ENCODE assay signal across 10 mouse cellular contexts in the genomic region with DNA sequence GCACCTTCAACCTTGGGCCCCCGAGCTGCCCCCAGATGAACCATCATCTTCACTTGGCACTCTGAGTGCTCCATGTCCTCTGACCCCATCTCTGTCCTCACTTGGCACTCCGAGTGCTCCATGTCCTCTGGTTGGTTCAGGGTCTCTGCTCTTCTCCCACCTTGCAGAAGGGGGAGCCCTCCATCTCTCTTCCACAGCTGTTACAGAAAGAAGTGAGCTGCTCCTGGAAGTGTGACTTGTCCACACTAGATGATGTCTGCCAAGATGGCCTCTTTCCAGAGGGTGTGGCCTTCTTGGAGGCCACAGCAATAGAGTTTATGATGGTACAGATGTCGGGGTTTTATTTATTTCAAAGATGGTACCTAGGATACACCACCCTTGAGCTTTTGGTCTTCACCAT. TPM values are rescaled to one million over a fixed set of nuclear protein-coding genes. Genes with fewer than 3 reads are reported as not detected.
A peak's percentile ranks its signal among the peaks of the same experiment; 100 is the strongest.
DNase-seq lines count a peak whose midpoint lies in the region; ATAC-seq and TF ChIP-seq lines count a peak whose summit lies in the region.
"Had no signal": no experiment of that assay in that cellular context is flagged by ENCODE, and none has a peak within 500 bp of the region (broad histone marks: within the 10 kb centered on the region; RNA-seq: fewer than 3 reads in every experiment).

No protein-coding gene starts in this region.

- H3K27me3 ChIP-seq in forebrain, embryonic 14.5 days (replicated peaks; ENCODE audit: control insufficient read depth, insufficient read depth, low read length): no peaks in the 10 kb centered on the region
- H3K27me3 ChIP-seq: embryonic facial prominence, embryonic 15.5 days; lung, embryonic 15.5 days had no signal

- no peak for ATAC-seq in forebrain, embryonic 14.5 days

- WGBS in lung, adult 2 months: 53% methylated on average over 3 of the region's 3 CpGs
- WGBS in forebrain, embryonic 14.5 days: 71% methylated on average over 3 of the region's 3 CpGs

- H3K36me3 ChIP-seq in forebrain, embryonic 14.5 days (ENCODE audit: control insufficient read depth, insufficient read depth, low read length): no peaks in the 10 kb centered on the region
- H3K36me3 ChIP-seq: embryonic facial prominence, embryonic 15.5 days; lung, embryonic 15.5 days had no signal

- DNase-seq in adrenal gland, adult (ENCODE audit: inconsistent age in 2 of 2, low spot score in 1 of 2): peak; percentile 50 to 80
- DNase-seq in adrenal gland, postnatal 4 days (ENCODE audit: low spot score in 2 of 2): no peak
- DNase-seq in 416B (ENCODE audit: low read depth): peak; percentile 66
- peak; percentile 47 to 61 for DNase-seq in gastrocnemius, adult 8-10 months (ENCODE audit: low spot score in 2 of 2)
- DNase-seq in lung, adult 2 months: peak; percentile 35
- DNase-seq in forebrain, embryonic 14.5 days (ENCODE audit: low spot score): no peak
- DNase-seq in frontal cortex, postnatal 10 days (ENCODE audit: low spot score in 2 of 2): no peak
- no peak for DNase-seq in spleen, postnatal 36 days (ENCODE audit: low spot score in 2 of 2)

- H3K9me3 ChIP-seq in forebrain, embryonic 14.5 days (replicated peaks; ENCODE audit: control insufficient read depth, low read length): no peaks in the 10 kb centered on the region
- H3K9me3 ChIP-seq: embryonic facial prominence, embryonic 15.5 days; lung, embryonic 15.5 days had no signal

- peak; percentile 59 for TF ChIP-seq CTCF in lung, adult 2 months (IDR thresholded peaks at IDR 0.05; ENCODE audit: insufficient read depth, low read length)

- H3K27ac ChIP-seq in forebrain, embryonic 14.5 days (ENCODE audit: low read depth, low read length): no peak overlapping the region
- H3K27ac ChIP-seq: embryonic facial prominence, embryonic 15.5 days; lung, embryonic 15.5 days had no signal

- no peak for TF ChIP-seq POLR2A in lung, adult 2 months (IDR thresholded peaks at IDR 0.05; ENCODE audit: borderline replicate concordance, extremely low read depth, low read depth, low read length)

- H3K4me1 ChIP-seq in lung, adult 2 months (ENCODE audit: control insufficient read depth, insufficient read depth, low read length): peaks cover 2% of the 10 kb centered on the region; the same call in 1 of the 2 replicates
- H3K4me1 ChIP-seq in forebrain, embryonic 14.5 days (ENCODE audit: control insufficient read depth, insufficient read depth, low read length): no peaks in the 10 kb centered on the region

- no peak overlapping the region for H3K4me3 ChIP-seq in lung, adult 2 months (replicated peaks; ENCODE audit: extremely low read depth, low read depth, low read length)
- H3K4me3 ChIP-seq in forebrain, embryonic 14.5 days (ENCODE audit: low read depth, low read length): no peak overlapping the region
- H3K4me3 ChIP-seq: embryonic facial prominence, embryonic 15.5 days; lung, embryonic 15.5 days had no signal

- H3K4me2 ChIP-seq in forebrain, embryonic 14.5 days (ENCODE audit: low read length): no peak overlapping the region
- H3K4me2 ChIP-seq: embryonic facial prominence, embryonic 15.5 days; lung, embryonic 15.5 days had no signal

- H3K9ac ChIP-seq in forebrain, embryonic 14.5 days (ENCODE audit: low read length): no peak overlapping the region
- H3K9ac ChIP-seq: embryonic facial prominence, embryonic 15.5 days; lung, embryonic 15.5 days had no signal

RNA-seq across cellular contexts. Expression of a gene that starts 38.8 kb away (rescaled TPM):
- total RNA-seq in adrenal gland, postnatal 4 days (2021): 1 to 10 TPM; 1.5 to 1.7 TPM
- not detected for total RNA-seq in gastrocnemius, adult 8-10 months (2022)
- 0.05 TPM in 1 of 2 replicates, not detected in the other for polyA plus RNA-seq in lung, adult 2 months (2012; rRNA removed)
- polyA plus RNA-seq in forebrain, embryonic 14.5 days (2014; fragmentation: Nextera tagmentation; extraction: Ambion mirVana): 13.1 and 15.9 TPM in 2 replicates

Comparison
In these comparisons a context has a peak if more than half of its experiments do, and no peak if none do; other contexts are left out.
1. DNase-seq: peak in adrenal gland, adult (2 of 2), 416B (single experiment), gastrocnemius, adult 8-10 months (2 of 2) and lung, adult 2 months (single experiment); none in adrenal gland, postnatal 4 days (0 of 2), forebrain, embryonic 14.5 days (single experiment), frontal cortex, postnatal 10 days (0 of 2) and spleen, postnatal 36 days (0 of 2).